Mouse (Mus musculus) lung, postnatal 36 days (tissue): ENCODE data around the gene Ubl3.

ENCODE experiments used
- DNase-seq: peaks from one replicate; pipeline ENCODE4 v3.0.0; 2022; ENCODE audit warnings: mixed read lengths

Ubl3 gene

DNA sequence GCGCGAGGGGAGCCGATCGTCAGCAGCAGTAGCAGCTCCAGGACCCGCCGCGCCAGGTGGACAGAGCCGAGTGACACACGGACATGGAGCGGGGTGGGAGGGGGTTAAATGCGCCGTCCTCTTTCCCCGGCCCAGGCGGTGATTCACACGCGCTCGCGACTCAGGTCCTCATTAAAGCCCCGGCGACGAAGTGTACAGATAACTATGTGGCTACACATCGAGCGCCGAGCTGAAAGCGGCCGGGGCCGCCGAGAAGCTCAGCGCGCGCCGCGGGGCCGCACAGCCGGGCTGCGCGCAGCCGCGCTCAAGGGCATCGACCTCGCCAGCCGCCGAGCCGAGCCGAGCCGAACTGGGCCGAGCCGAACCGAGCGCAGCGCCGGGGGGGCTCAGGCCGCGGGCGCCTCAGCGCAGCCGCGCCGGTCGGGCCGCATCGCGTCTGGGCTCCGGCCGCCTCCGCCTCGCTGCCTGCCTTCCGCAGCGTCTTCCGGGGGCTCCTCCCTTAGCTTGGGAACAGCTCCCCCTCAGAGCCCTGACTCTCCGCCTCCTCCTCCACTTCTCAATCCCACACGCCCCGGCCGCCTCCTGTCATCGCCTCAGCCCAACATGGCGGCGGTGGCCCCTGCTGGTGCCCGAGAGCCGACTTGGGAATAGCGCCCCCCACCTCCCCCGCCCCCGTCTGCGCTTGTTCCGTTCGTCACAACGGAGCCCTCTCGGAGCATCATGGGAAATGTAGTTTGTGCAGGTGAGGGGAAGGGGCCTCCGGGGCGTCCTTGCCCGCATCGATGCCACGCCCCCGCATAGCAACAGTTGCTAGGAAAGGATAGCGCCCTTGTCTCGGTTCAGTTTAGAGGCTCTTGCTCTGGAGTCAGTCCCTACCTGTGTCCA lies at the start of gene Ubl3:
Gene Ubl3 (minus strand): TSS at position 603 of the 885 bp plus-strand sequence.
- peak; percentile 95 for DNase-seq

DNA sequence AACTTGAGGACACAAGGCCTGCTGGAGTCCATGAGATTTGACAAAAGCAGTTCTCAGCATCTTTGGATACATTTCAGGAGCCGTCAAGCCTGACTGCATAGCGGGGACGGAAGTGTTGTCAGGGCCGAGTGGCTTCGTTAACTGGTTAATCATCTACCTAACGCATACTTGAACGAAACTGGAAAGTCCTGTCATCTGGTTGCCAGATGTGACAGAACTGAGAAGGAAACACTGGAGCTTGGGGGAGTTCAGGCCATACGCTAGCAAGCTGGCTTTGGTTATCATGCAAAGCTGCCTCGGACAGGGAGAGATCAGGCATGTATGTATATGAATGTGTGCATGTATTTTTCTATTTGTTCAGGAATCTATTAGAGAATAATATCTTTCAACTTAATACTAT lies 45.8 kb upstream of the Ubl3 start:
- peak; percentile 64 for DNase-seq

DNA sequence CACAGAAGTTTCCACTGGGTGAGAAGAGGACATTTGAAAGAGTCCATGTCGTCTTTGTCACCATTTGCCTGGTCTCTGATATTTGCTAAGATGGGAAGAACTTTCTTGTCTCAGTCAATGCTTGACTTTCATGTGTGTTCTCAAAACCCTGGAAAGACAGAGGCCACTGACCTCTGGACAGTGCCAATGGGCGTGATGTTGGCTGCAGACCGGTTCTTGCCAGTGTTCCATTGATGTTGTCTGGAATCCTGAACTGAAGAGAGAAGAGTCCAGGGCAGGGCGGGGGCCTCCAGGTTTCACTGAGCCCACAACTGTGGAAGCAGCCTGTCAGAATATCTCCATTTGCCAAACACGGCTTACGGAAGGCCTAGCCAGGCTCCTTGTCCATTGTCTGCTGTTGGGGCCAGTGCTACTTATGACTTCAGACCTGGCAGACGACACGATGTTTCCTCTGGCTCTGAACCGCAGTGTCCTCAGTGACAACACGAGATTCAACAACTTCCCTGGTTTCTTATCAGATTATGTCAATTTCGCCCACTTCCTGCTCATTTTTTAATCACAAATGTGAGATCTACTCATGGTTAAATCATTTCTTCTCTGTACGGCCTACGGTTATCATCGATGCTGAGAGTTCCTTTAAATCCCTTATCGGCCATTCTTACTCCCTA lies 43.6 kb upstream of the Ubl3 start:
- DNase-seq, result no peak

DNA sequence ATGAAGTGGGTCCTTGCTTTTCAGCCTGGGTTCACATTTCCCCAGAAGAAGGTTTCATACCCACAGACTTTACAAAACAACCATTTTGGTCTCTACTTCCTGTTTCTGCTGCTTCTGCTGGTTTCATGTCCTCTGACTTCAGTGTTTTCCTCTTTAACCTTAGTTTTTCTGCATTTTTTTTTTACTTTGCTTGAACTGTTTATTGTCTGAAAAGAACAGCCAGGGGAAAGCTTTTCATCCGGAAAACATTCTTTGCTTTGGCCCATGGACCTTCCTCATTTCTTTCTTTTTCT lies 42.8 kb upstream of the Ubl3 start:
- DNase-seq, result peak; percentile 20

DNA sequence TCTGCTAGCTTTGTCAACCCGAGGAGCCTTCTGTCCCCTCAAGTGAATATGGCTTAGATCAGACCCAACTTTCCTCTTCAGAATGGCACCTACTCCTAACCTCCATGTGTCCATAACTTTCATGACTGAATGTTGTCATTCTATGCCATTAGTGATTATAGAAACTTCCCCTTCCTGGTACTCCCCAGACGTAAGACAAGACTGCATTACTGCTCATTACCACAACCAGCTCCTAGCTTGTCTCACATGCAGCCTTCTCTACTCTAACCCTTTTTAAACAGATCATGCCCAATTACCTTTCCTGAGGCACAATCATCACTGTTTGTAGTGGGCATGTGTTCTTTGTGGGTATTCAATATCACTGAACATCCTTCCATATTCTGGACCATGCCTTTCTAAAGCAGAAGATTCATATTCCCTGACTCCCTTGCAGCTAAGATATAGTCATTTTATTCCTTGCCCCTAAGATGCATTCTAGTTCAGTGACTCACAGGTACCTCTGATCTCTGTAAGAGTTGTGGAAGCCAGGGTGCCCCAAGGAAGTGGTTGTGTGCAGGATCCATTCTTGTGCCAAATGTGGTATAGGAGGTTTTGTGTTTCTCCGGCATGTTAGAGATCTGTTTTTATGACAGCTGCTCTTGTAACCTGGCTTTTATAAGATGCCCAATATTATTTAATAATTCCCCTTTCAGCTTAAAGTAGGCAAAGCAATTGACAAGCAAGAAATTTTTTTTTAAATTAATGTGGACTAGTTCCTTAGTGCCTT lies 42.3 kb upstream of the Ubl3 start:
- no peak for DNase-seq

DNA sequence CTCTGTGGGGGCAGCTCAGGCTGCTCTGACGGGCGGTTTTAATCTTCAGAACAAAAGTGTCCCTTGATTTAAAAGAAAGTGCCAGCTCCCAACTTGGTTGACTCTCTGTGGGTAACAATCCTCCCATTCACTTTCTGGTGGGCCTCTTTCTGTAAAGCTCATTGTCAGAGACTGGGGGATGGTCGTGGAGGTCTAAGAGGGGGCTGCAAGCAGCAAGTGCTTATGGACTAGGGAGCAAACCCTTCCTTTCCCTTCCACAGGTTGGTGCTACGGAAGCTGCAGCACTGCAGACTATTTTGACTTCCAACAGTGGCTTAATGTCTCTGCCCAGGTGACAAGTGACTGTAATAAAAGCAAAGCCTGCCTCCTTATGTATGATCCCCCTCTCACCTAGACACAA lies 41.0 kb upstream of the Ubl3 start:
- DNase-seq, result no peak

DNA sequence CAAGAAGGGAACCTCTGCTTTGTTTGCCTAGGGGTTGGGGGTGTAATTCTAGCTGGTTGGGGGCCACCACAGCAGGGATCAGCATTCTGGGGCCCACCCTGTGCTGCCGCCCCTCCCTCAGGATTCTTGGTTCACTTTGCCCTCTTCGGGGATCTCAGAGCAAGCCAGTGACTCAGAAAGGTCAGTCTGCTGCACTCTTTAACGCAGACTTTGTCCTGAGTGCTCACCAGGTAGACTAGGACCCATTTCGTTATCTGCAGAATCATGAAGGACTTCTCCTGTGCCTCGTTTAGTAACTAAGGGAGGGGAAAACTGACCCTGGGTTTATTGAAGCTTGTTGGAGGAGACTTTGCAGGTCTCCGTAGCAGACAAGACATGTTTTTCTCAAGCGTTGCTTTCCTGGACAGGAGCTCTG lies 38.9 kb upstream of the Ubl3 start:
- no peak for DNase-seq

DNA sequence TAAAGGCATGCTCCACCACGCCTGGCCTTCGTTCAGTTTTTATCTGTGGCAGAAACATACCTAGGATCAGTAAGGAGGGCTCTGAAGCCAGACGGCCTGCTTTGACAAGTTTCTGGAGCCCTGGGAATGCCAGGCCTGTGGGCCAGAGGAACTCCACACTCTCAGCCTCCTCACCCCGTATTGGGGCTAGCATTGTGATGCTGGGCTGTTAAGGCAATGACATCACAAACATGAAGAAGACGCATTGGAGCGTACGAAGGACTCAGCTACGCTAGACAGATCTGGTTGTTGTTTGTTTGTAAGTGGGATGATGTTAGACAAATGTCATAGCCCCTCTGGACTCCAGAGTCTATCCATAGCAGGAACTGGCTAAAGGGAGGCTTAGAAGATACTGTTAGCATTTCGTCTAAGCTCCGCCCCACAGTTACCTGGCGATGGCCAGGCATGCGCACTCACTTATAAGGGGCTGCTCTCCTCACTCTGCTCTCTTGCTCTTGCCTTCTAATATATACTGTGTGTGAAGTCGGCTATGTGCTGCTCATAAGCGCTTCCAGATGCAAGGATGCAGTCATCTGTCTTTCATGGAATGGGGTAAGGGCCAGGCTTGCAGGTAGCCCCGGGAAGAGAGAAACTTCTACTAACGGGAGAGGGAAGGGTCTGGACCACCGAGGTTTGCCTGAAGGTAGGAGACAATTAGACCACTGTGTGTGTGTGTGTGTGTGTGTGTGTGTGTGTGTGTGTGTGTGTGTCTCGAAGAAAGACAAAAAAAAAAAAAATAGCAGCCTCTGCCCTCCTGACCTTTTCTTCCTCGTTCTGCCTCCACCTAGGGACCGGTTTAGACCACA lies 38.2 kb upstream of the Ubl3 start:
- no peak for DNase-seq

DNA sequence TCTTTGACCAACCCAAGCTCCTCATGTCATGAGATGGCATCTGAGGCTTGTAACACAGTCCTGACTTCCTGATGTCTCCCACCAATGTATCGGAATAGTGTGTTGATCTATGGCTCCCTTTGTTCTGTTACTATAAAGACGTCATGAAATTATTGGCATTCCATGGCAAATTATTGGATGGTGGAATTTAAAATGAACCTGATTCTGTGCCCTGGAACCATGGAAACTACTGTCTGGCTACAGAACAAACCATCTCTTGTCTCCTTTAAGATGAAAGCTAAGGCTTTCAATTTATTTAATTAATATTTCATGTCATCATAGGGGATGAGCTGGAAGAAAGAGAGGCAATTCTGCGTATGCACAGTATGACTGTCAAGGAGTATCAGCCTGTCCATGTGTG lies 36.4 kb upstream of the Ubl3 start:
- no peak for DNase-seq

DNA sequence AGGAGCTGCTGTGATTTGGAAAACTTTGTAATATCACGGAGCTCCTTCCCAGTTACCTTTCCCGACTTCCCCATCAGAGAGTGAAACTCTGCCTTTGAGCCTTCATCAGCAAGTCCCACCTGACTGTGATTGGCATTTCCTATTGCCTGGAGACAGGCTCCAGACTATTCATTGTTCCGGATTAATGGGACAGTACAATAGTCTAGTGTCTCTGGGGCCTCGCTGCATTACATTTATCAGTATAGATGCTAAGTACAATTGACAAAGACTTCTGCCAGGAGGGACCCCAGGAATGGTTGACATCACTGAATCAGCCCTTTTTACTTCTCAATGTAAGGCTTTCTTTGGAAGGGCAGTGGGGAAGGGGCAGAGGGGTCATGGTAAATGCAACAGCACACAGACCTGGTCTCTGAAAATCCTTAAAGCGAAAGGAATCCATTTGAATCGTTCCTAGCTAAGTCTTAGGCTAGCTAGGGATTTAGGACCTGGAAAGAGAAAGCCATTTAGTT lies 35.6 kb upstream of the Ubl3 start:
- DNase-seq, result no peak

DNA sequence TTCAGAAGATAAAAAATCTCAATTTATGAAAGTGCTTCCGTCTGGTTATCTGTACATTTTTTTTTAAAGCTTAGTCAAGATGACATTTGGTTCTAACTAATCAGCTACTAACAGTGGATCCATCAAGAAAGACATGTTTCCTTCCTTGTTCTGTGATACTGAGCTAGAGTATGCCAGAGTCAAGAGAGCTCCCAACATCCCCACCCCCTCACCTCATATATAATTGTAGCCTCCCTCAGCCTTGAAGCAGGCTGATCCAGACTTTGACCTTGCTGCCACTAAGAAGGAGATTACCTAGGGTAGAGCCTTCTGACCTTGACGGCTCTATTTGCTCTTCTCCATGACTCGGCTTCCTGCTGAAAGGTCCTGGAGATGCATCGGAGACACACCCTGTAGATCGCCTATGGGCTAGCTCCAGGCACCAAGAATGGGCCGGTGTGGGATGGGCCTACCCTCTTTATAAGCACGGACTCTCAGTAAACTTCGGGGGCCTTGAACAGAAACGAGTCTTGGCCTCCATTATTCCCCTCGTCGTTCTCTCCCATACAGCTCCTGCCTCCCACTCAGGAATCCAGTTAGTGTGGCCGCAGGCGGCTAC lies 27.9 kb upstream of the Ubl3 start:
- DNase-seq, result no peak

DNA sequence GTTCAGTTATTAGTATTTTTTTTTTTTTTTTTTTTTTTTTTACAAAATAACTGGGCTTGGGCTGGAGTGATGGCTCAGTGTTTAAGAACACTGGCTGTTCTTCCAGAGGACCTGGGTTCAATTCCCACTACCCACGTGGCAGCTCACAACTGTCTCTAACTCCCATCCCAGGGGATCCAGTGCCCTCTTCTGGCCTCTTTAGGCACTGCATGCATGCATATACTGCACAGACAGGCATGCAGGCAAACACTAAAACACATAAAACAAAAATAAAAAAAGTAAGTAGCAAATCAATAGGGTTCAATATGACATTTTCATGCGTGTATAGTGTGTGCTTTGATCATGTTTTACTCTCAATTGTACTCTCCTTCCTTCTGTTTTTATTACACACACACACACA lies 26.6 kb upstream of the Ubl3 start:
- no peak for DNase-seq

DNA sequence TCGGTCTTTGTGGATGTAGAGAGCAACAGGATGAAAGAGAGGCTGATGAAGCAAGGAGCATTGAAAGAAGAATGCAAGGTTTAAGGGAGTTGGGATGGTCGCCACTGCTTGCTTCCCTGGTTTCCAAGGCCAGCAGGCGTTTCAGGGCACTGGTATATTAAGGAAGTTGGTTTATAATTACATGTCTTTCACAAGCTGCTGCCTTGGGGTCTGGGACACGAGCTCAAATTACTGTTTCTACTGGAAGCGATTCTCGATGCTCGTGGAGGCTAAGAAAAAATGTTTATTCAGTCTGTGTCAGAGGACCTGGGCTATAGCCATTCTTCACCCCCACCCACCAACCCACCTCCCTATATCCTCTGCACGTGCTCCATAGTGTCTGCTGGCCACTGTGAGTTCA lies 25.8 kb upstream of the Ubl3 start:
- DNase-seq, result no peak

DNA sequence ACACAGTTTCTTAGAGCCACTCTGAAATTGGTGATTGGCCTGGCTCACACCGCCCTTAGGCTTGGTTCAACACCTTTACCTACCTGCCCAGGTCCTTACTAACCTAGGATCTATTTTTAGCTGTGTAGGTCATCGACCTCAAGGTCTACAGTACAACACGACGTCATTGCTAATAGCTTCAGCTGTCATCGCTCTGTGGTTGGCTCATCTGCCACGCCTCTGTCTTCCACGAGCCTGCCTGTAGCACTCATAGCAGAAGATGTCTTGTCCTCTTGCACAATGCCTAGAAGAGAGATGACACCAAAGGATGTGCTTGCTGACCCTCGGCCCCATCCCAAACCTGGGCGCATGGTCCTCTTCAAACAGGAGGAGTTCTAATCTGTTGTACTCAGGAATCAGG lies 24.7 kb upstream of the Ubl3 start:
- DNase-seq, result no peak

DNA sequence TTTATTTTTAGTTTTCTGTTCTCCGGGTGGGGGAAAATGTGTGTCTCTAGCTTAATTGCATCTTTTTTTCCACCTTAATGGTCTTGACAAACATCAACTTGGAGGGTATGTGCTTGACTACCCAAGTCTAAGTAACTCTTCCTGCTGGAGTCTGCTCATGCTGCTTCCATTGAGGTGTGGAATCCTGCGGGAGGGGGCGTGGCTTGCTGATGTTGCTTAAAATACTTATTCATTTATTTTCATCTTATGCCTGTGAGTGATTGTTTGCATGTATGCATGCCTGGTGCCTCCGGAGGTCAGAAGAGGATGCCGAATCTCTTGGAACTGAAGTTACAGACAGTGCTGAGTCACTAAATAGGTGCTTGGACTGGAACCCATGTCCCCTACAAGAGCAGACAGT lies 22.6 kb upstream of the Ubl3 start:
- peak; percentile 41 for DNase-seq

DNA sequence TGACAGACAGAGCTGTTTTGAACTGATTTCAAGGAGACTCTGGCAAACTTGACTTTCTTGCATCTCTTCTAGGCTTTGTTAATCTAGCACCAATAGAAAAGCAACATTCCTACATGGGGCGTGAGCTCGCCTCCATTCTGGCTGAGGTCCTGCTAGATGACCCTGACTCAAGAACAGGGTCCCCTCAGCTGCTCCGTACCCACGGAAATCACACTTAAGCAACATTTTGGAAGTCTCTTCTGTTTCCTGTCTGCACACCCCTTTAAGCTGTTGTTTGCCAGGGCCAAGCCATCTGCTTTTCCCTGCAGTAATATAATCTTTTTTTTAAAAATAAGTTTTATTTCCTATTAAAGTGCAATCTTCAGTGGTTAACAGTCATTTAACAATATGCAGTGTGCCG lies 20.1 kb upstream of the Ubl3 start:
- no peak for DNase-seq

DNA sequence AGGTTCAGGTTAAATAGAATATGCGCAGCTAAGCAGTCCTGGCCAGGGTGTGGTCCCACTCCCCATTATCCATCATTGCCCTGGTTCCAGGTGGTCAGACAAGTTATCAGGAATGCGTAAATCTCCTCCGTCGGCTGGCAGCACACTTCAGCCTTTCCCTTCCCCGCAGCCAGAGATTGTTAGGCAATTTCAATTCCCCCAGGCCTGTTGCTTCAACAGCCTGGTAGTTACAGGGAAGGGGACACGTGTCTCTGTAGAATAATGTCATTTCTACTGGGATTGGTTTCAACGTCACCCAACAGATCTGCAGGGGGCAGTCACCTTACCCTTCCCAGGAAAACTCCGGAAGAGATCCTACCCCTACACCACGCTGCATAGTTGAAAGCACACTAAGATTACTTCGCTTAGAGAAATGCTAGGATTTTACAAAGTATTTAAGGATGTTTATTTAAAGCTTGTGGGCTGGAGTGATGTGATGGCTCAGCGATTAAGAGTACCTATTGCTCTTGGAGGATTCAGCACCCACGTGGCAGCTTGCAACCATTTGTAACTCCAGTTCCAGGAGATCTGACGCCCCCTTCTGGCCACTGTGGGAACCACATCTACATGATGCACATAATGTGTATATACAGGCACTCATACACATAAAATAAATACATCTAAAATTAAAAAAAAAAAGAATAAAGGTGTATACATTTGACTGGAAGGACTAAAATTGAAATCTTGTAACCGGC lies 18.1 kb upstream of the Ubl3 start:
- no peak for DNase-seq

DNA sequence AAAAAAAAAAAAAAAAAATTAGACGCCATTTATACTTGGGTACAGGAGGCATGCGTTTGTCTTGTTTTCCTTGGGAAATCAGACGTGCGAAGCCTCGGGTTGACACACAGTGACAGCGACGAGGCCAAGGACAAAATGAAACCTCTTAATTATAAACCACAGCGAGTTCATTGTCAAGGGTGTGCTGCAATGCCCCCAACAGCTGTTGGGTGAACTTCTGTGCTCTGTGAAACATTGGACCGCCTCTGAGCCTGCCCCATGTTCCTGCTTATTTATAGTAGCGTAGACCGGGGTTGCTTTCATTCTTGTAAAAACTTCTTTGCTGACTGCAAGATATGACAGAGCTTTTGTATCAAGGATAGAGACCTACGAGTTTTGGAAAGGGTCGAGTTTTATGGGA lies 16.9 kb upstream of the Ubl3 start:
- peak; percentile 73 for DNase-seq

DNA sequence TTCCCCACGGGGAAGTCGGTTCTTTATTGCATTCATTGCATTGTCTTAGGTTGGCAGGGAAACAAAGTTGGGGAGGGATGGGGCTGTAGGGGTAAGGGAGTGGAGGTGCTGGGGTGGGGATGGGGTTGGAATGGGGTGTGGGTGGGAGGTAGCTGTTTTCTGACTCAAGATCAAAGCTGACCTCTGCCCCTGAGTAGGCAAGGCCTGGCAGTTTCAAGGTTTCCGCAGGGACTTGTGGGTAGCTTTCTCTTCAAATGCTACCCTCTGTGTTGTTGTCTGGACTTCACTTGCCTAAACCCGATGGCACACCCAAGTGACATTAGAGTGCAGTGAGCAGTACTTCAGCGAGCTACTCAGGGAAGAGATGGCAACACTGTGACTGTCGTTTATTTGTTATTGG lies 13.0 kb upstream of the Ubl3 start:
- DNase-seq, result no peak

DNA sequence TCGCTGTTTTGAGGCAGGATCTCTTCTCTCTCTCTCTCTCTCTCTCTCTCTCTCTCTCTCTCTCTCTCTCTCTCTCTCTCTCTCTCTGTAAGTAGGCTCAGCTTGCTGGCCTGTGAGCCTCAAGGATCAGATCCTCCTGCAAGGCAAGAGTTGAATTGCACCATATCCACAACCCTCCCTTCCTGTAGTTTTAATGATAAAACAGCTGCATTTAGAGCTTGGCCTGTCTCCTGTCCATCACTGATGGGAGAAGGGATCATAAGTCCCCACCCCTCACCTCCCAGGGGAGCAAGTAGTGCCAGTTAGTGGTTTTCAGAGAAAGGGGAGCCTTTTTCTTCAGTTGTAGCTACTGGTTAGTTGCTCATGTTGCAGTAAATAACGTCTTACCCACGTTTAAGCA lies 11.5 kb upstream of the Ubl3 start:
- DNase-seq, result no peak

DNA sequence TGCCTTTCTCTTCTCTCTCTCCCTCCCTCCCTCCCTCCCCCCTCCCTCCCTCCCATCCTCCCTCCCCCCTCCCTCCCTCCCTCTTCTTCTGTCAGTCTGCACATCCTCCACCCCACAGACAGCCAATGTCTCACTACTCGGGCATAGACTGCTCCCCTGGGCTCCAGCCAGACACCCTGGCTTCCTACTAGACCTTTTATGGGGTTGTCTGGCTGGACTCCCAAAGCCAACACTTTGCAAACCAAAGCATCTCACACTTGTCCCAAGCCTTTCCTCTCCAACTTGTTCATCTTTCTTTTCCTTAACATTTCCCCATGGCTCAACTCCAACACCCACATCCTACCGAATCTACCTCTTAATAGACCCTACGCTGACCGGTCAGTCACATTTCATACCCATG lies 10.7 kb upstream of the Ubl3 start:
- no peak for DNase-seq

DNA sequence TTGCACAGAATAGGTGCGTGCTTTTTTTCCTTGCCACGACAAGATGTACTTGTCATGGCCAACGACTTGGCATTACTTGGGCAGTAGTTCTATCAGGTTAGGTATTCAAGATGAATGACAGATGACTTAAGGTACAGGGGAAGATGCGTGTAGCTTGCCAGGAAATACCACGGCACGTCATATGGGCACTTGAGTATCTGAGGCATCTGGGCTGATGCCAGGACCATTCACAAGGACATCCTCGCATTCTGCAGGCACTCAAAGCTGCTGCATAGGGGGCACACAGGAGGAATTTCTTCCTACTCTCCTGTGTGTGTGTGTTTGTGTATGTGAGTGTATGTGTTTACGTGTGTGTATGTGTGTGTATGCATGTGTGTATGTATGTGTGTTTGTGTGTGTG lies 9.6 kb upstream of the Ubl3 start:
- peak; percentile 47 for DNase-seq
